Mouse (Mus musculus) heart, postnatal 10 days (tissue): ENCODE data around the gene Amotl2. TPM values are rescaled to one million over a fixed set of nuclear protein-coding genes. Genes with fewer than 3 reads are reported as not detected.
A peak's percentile ranks its signal among the peaks of the same experiment; 100 is the strongest.

Source experiments
- DNase-seq, 2 experiments: peaks; one replicate each; pipeline ENCODE4 v3.0.0; 2021
- intact Hi-C: fragments of 180-260 bp; cut with DNase I; formaldehyde crosslinking; loops from one replicate; pipeline ENCODE4 v1.15.1; 2025
- total RNA-seq, 2 experiments: library from RNA; stranded (reverse); gene quantifications; 2 replicates each; pipeline ENCODE4 v1.2.3; 2021

Gene Amotl2
- total RNA-seq = 10 to 100 TPM; 79.2 to 90.2 TPM

DNA sequence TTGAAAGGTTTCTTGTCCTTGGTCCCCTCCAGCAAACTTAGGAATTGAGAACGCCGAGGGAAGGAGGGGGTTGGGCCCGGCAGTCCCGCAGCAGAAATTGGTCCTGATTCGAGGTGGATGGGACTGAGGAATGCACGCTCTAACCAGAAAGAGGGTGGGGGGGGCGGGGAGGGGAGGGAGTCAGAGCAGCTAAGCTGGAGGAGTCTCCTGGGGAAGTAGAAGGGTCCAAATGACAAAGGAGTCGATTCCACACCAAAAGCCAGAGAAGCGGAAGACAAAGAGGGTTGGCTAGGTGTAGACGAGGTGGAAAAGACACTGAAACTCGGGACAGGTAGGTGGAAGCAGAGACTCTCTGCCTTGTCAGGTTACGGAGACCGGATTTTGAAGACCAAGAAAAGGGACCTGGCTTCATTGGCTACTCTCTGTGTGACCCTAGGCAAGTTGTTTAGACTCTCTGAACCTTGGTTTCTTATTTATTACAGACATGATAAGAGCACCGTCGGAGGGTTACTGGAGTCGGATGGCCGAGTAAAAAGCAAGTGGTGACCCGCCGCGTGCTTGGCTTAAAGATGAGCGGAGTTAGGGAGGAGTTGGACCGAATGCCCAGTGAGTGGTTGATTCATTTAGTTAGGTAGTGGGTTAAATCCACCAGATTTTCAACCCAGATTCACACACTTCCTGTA lies at the start of gene Amotl2:
Gene Amotl2 (plus strand): TSS at position 192 of the 683 bp plus-strand sequence.
- intact Hi-C loops = loop anchor here (1.0 to 5.0 kb wide), 2 partner anchors 63 to 151 kb away; no protein-coding TSS in a partner anchor
- no peak for DNase-seq

DNA sequence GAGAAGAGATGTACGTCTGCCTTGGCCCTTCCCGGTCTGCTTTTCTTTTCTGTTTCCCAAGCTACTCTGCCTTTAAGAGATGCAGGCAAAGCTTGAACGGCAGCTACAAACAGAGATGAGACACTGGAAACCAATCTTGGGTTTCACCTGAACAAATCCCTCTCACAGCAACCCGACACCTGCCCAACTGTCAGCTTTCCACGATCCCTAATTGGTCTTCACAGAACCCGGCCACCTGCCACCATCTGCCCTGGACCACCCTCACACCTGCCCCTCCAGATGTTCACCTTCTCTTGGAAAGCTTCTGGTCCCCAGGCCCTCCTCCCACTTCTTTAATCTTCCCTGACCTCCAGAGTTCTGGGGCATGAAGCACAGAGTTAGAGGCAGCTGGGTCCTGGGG lies 48.4 kb upstream of the Amotl2 start:
- DNase-seq = no peak
- intact Hi-C loops = no loop called here

GRCm38 (mm10) chr9:102668906-102669305 lies 47.6 kb upstream of the Amotl2 start:
- intact Hi-C loops = no loop called here
- no peak for DNase-seq

DNA sequence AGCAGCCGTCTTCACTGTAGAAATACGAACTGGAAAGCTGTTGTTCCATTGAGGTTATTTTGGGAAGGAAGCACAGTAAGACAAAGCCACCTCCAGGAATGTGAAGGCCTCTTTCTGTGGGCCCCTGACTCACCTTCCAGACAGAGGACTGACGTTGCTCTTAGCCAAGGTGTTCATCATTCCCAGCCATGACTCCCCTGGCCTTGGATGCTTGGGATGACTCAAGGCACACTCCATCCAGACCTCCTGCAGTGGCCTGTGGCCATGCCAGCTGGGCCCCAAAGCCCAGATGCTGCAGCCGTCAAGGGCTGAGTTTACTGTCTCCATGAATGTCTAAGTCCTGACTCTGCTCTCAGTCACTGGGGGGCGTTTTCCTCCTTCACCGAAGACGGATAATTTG lies 43.1 kb upstream of the Amotl2 start:
- intact Hi-C loops = no loop called here
- no peak for DNase-seq

DNA sequence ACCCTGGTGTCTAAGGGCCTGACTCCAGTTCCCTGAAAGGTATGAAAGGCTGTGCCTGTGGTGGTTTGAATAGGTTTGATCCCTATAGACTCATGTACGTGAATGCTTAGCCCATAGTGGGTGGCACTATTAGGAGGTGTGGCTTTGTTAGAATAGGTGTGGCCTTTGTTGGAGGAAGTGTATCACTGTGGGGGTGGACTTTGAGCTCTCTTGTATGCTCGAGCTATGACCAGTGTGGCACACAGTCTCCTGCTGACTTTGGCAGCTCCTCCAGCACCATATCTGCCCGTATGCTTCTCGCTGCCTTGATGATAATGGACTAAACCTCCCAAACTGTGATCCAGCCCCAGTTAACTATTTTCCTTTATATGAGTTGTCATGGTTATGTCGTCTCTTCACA lies 40.5 kb upstream of the Amotl2 start:
- no peak for DNase-seq
- intact Hi-C loops = no loop called here

DNA sequence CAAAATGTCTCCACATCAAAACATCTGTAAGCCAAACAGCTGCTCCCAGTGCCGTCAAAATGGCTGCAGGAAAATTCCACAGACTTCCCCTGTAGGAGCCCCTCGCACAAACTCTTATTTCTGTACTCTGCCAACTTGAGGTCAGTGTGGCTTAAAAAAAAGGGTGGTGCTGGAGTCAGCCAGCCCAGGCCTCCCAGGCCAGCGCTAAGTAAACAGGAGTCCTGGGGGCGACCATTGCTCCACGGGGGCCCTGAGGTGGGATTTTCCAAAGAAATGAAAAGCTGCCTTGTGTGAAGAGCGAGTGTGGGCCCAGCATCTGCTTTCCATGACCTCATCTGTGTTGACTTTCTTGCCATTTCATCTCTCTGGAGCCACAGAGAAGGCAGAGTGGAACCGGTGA lies 35.0 kb upstream of the Amotl2 start:
- DNase-seq = no peak
- intact Hi-C loops = no loop called here

DNA sequence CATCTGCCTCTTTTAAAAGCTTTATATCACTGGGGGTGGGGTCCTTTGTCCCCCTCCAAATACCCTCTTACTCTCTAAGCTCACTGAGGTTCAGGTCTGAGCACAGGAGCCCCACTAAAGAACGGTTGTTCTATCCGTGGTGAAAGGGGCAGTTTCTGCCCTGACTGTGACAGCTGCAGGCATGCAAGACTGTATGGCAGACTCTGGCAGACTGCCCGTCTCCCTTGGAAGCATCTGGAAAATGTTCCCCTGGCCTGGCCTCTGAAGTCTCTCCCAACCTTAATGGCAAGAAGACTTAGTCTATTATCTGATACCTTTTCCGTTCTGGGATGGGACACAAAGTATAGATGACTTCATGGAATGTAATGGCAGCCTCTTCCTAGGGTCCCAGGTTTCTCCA lies 28.5 kb upstream of the Amotl2 start:
- DNase-seq = peak; percentile 61 to 65
- intact Hi-C loops = no loop called here

DNA sequence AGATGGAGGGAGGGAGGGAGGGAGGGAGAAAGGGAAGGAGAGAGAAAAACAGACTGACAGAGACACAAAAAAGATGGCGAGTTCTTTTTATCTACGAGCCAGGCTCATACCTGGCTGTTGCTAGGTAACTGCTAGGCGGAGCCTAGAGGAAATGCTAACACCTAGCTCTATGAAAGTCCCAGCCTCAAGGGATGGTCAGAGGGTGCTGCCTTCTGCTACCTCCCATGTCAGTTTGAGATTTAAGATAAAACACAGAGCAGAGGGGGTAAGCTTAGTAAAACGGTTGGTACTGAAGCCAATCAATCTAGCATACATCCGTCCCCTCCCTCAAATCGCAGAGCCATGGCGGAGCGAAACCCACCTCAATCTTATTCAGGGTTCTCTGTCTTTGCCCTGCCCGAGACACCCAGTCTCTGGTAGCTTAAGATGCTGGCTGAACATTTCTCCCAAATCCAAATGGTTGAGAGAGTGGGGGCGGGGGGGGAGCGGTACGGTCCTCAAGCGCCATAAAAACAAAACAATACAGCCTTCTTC lies 27.0 kb upstream of the Amotl2 start:
- DNase-seq = no peak
- intact Hi-C loops = no loop called here

DNA sequence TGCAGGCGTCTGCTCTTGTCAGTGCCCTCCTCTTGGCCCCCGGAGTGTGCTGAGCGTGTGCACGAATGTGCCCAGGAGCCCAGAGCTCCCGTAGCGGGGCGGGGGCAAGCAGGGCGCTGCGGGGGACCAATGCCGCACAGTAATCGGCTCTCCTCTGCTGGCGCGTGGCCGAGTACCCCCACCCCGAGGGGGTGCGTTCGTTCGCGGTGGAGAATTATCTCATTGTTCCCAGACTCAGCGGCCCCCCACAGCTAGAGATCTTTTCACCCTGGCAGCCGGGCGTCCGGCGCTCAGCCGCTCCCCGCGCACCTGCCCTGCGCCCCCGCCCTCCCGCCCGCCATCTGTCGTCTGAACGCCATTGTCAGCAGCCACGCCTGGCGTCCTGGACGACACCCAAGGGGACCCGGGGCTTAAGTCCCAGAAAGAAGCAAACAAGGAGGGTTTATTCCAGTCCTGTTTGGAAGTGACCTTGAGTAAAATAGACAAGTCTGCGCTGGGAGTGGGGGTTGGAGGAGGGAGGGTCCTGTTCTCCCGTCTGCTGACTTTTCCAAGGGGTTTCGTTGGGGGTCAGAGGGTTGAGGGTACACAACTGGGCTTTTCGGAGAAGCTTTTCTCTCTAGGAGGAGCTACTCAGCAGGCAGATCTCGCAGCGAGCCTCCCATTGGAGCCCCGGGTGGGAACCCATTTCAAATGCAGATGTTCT lies 26.4 kb upstream of the Amotl2 start:
- peak; percentile 54 to 71 for DNase-seq
- intact Hi-C loops = no loop called here

GRCm38 (mm10) chr9:102690891-102691290 lies 25.6 kb upstream of the Amotl2 start:
- intact Hi-C loops = no loop called here
- DNase-seq = peak; percentile 32 to 42

DNA sequence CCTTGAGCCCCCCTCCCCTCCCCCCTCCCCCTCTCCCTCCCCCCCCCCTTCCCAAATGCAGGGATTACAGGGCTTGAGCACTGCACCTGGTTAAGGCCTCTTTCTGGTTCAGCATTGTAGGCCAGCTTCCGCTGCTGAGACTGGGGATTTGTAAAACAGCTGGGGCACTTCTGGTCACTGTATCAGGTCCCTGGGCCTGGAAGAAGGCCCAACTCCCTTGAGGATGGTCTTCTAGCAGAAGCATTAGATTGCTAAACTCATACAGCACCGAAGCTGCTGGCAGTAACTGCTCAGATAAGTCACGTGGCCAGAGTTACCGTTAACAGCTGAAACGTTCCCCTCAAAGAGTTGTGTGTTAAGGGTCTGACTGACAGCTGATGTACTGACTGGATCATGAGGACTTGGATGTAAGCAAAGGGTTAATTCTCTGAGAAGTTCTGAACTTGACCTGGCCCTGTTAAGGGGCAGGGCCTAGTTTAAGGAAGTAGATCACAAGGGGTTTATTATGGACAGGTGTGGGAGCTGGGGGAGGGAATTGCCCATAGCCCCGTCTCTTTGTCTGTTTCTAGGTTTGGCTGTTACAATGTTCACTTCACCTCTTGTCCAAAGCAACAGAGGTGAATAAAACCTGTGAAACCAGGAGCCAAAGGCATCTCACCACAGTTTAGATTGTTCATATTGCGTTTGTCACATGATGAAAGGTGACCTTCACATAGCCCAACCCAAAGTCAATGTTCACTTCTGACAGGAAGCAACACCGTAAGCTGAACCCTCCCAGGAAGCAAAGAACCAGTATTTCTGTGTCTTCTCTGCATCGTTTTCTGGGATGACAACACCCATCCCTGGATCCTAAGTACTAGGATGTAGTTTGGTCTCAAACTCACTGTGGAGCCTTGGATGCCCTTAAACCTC lies 23.7 kb upstream of the Amotl2 start:
- peak; percentile 71 to 73 for DNase-seq
- intact Hi-C loops = loop anchor here (2.0 kb wide), 1 partner anchor 16 kb away; no protein-coding TSS in a partner anchor

DNA sequence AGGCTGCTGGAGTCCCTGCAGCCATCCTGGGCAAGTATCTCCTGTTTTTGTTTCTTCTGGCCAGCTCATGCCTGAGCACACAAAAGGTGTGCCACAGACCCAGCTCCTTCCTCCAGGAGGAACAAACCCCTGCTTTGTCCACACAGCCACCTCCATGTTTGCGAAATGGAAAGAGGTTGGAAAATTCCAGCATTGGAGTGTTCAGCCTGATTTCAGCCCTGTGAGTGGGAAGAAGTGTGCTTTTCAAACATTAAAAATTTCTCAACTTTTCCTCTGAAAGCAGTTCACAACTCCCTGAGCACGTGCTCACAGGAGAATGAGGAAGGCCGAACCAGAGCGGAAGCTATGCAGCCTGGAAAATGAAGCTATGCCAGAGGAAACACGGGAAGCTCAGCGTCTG lies 15.4 kb upstream of the Amotl2 start:
- no peak for DNase-seq
- intact Hi-C loops = no loop called here

GRCm38 (mm10) chr9:102709504-102710135 lies 6.9 kb upstream of the Amotl2 start:
- intact Hi-C loops = loop anchor here (2.0 kb wide), 1 partner anchor 17 kb away; no protein-coding TSS in a partner anchor
- peak; percentile 31 to 49 for DNase-seq

DNA sequence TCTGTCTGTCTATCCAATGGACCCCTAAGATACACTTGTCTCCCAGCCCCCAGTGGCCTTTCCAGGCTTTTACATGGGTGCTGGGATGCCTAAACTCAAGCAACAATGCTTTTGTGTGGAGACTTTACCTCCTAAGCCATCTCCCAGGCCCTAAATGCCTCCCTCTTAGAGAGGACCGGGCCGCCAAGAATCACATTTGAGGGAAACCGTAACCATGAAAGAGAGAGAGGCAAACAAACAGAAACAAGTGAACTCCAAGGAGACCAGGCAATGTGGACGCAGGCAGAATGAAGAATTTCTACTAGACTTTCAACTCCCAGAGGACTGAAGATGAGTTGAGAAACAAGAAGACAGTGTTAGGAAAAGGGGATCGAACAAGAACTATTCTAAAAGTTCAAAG lies 6.0 kb upstream of the Amotl2 start:
- intact Hi-C loops = no loop called here
- peak in 1 of 2 experiments; percentile 27 for DNase-seq

DNA sequence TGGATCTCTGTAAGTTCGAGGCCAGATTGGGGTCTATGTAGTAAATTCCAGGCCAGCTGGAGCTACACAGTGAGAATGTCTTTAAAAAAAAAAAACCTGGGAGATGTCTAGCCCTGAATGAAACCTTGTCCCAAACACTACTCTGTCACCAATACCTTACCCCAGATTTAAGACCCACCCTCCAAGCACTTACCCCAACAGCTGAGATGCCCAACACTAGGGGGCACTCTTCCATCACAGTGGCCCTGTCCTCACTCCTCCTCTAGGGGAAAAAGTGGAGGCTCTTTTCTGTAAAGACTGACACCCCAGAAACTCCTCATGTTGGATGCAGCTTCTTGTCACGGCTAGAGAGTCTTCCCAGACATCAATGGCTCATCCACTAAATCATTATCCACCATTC lies 2.7 kb upstream of the Amotl2 start:
- intact Hi-C loops = loop anchor here (2.0 kb wide), 1 partner anchor 77 kb away; no protein-coding TSS in a partner anchor
- peak; percentile 58 to 67 for DNase-seq

DNA sequence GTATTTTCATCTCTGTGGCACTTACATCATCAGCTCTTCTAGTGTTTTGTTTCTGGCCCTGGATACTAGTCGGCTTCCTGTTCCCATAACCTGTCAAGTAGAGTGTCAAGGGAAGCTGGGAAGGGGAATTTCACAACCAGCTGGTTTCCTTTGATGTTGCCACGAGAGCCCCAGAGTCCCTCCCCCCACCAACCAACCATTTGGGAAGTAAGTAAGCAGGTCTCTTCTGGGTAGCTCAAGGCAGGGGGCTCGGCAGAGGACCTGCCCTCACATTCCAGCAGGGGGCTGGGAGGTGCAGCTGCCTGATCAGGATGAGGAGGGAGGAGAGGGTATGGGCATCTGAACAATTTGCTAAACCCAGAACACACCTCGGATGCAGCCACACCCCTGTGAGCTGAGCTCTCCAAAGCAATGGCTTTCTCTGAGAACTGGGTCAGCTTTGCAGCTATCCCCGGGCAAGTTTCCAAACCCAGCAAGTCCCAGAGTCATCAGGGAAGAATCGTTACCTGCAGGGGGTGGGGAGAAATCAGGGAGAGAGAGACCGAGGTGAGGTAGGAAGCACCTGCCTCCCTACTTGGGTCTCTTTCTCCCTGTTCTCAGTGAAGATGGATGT lies 1.5 kb upstream of the Amotl2 start:
- intact Hi-C loops = loop anchor here (2.0 to 5.0 kb wide), 2 partner anchors 78 to 152 kb away; no protein-coding TSS in a partner anchor
- DNase-seq = peak in 1 of 2 experiments; percentile 47

DNA sequence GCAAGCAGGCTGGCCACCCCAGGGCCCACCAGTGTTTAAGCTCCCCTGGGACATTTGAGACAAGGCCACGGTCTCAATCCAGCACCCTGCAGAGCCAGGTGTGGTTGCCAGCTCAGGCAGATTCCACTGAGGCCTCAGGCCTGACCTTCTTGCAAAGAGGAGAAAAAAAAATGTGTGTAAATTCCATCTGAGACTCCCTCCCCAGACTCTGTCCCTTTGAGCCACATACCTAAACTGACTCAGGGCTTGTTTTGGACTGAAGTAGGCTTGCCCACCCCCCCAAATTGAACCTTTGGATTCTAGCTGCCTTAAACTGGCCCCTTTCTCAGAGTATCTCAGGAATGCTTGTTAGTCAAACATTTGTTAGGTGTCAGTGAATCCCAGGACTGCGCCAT lies 969 bp upstream of the Amotl2 start:
- intact Hi-C loops = loop anchor here (2.0 to 5.0 kb wide), 2 partner anchors 79 to 152 kb away; no protein-coding TSS in a partner anchor
- DNase-seq = no peak

DNA sequence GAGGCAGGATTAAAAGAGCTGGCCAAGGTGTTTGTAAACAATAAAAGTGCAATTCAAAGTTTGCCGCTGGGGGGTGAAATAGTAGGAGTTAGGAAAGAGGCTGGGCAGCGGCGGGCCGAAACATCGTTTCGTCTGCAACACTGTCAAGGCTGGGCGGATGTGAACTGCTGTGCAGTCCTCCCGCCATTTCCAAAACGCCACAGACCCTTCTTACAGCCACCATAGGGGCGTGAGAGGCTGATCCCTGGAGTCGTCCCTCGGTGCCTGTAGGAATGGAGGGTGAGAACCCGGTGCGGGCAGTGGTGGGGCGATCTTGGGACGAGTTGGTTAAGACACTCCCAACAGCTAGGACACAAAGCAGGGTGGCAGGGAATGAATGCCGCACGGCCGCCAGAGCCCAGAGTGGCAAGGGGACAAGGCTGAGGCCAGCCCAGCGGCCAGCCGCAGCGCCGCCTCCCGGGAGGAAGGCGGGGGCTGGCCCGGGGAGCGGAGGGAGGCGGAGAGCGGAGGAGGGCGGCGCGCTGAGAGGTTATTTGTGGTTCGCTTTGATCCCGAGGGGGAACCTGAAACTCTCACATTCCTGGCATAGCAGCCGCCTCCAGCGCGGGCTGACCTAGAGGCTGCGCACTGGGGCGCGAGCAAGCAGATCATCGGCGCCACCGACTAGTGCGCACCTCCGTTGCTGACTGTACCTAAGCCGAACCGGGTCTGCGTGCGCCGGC lies 853 bp downstream of the Amotl2 start:
- peak; percentile 94 for DNase-seq
- intact Hi-C loops = loop anchor here (1.0 to 5.0 kb wide), 2 partner anchors 62 to 150 kb away; no protein-coding TSS in a partner anchor
